Mouse (Mus musculus) megakaryocyte, embryonic 14.5 days (primary cell): Measurements from ENCODE around the gene E130308A19Rik.

Source experiments
- FLI1 ChIP-seq: IDR thresholded peaks from 2 replicates; pipeline ENCODE4 v1.6.1; 2012; ENCODE audit warnings: low read length, inconsistent platforms, mixed read lengths
- GATA1 ChIP-seq: IDR thresholded peaks from 3 replicates; pipeline ENCODE4 v1.6.1; 2012; ENCODE audit warnings: mixed read lengths, low read length, inconsistent platforms, borderline replicate concordance

- no peak for TF ChIP-seq GATA1
- TF ChIP-seq FLI1 = no peak
Measured at GRCm38 (mm10) chr4:59642039-59642438, 16.0 kb downstream of the E130308A19Rik start.
